Mouse (Mus musculus) liver, embryonic 11.5 days (tissue): Measurements from ENCODE around the gene Abhd17a. TPM values are rescaled to one million over a fixed set of nuclear protein-coding genes. Genes with fewer than 3 reads are reported as not detected.

Source experiments
- ATAC-seq: fragments of 200-750 bp; cut with Nextera tagmentation; replicated peaks from 2 replicates; pipeline ENCODE4 v1.8.0; 2017; ENCODE audit warnings: moderate number of reproducible peaks, mild to moderate bottlenecking, moderate TSS enrichment, moderate library complexity; ENCODE audit not compliant: low FRiP score
- DNase-seq: peaks from one replicate; pipeline ENCODE4 v3.0.0-alpha.2; 2017; ENCODE audit warnings: low spot score
- H3K27ac ChIP-seq: fragments of 300-500 bp; sonication (generic); 2 replicates; pipeline ENCODE4 v1.5.1; 2014; ENCODE audit warnings: mild to moderate bottlenecking, low read depth, low read length, control low read depth
- H3K27me3 ChIP-seq: fragments of 300-500 bp; sonication (generic); replicated peaks from 2 replicates; pipeline ENCODE4 v1.6.1; 2014; ENCODE audit warnings: low read length, mixed read lengths; ENCODE audit not compliant: control insufficient read depth, insufficient read depth
- H3K36me3 ChIP-seq: fragments of 300-500 bp; sonication (generic); 2 replicates; pipeline ENCODE4 v1.6.1; 2014; ENCODE audit warnings: mild to moderate bottlenecking, low read length, moderate library complexity, mixed read lengths; ENCODE audit not compliant: control insufficient read depth, insufficient read depth
- H3K4me1 ChIP-seq: fragments of 300-500 bp; sonication (generic); replicated peaks from 2 replicates; pipeline ENCODE4 v1.6.1; 2014; ENCODE audit warnings: low read length, mixed read lengths; ENCODE audit not compliant: control insufficient read depth, insufficient read depth
- H3K4me2 ChIP-seq: fragments of 300-500 bp; sonication (generic); 2 replicates; pipeline ENCODE4 v1.6.1; 2014; ENCODE audit warnings: mild to moderate bottlenecking, control low read depth, moderate library complexity
- H3K4me3 ChIP-seq: fragments of 300-500 bp; sonication (generic); 2 replicates; pipeline ENCODE4 v1.5.1; 2014; ENCODE audit warnings: low read depth, low read length, control low read depth
- H3K9ac ChIP-seq: fragments of 300-500 bp; sonication (generic); 2 replicates; pipeline ENCODE4 v1.6.1; 2014; ENCODE audit warnings: low read depth, low read length, control low read depth
- H3K9me3 ChIP-seq: fragments of 300-500 bp; sonication (generic); 2 replicates; pipeline ENCODE4 v1.6.1; 2016; ENCODE audit warnings: low read length, inconsistent platforms, mixed read lengths; ENCODE audit not compliant: control insufficient read depth
- WGBS: fragments of 180-500 bp; shearing (Covaris S2); extraction: QIAGEN DNeasy Blood & Tissue Kit; methylation state at CpG from one replicate; pipeline ENCODE4 v1.1.7; 2014; 5-methylcytosine and 5-hydroxymethylcytosine counted together
- polyA plus RNA-seq: library from polyadenylated mRNA; unstranded; fragments of >200 nt; fragmentation: Nextera tagmentation; extraction: Ambion mirVana; gene quantifications from 2 replicates; pipeline ENCODE4 v1.2.1, GENCODE M21; 2014

Abhd17a gene
- polyA plus RNA-seq, 1 experiment from 2014 or later, result 96.5 TPM

- Histone ChIP-seq H3K27ac (peak overlapping the region; percentile 87), H3K4me3 (peak overlapping the region; percentile 73), H3K36me3 (peaks cover 34% of the 10 kb centered on the region), H3K27me3 (no peaks in the 10 kb centered on the region), H3K4me2 (peak overlapping the region; percentile 73), H3K9ac (peak overlapping the region; percentile 49), H3K4me1 (peaks cover 32% of the 10 kb centered on the region), H3K9me3 (no peaks in the 10 kb centered on the region)
- 81% methylated on average over 2 of the region's 2 CpGs for WGBS
- ATAC-seq (no peak), DNase-seq (no peak)
Observed at GRCm38 (mm10) chr10:80604988-80605387, 14.8 kb upstream of the Abhd17a start.

- Histone ChIP-seq H3K27ac (peak overlapping the region; percentile 87), H3K4me3 (peak overlapping the region; percentile 73), H3K27me3 (no peaks in the 10 kb centered on the region), H3K9me3 (no peaks in the 10 kb centered on the region), H3K4me2 (peak overlapping the region; percentile 73), H3K4me1 (peaks cover 32% of the 10 kb centered on the region), H3K9ac (peak overlapping the region; percentile 49), H3K36me3 (peaks cover 31% of the 10 kb centered on the region)
- WGBS, result 66% methylated on average over 7 of the region's 7 CpGs
- DNase-seq, result no peak
- peak; percentile 77 for ATAC-seq
Observed at GRCm38 (mm10) chr10:80604001-80604509, 13.9 kb upstream of the Abhd17a start.

- H3K4me1 ChIP-seq, result peaks cover 36% of the 10 kb centered on the region
- peak overlapping the region; percentile 73 for H3K4me3 ChIP-seq
- WGBS, result 27% methylated on average over 7 of the region's 7 CpGs
- no peaks in the 10 kb centered on the region for H3K27me3 ChIP-seq
- DNase-seq (no peak), ATAC-seq (no peak)
- H3K9ac ChIP-seq, result peak overlapping the region; percentile 49
- peak overlapping the region; percentile 73 for H3K4me2 ChIP-seq
- H3K27ac ChIP-seq, result peak overlapping the region; percentile 87
- H3K36me3 ChIP-seq, result peaks cover 26% of the 10 kb centered on the region
- no peaks in the 10 kb centered on the region for H3K9me3 ChIP-seq
Observed at GRCm38 (mm10) chr10:80603364-80603763, 13.2 kb upstream of the Abhd17a start.

GRCm38 (mm10) chr10:80602698-80603325 is 12.7 kb upstream of the Abhd17a start, which contains the start of the genes Scamp4 and Adat3:
Gene Scamp4 (plus strand): TSS chr10:80602872.
Gene Adat3 (plus strand): TSS chr10:80602880.
- H3K9me3 ChIP-seq, result no peaks in the 10 kb centered on the region
- peaks cover 22% of the 10 kb centered on the region for H3K36me3 ChIP-seq
- under 1% methylated on average over 54 of the region's 54 CpGs for WGBS
- peak within 1 kb of the TSS; percentile 73 for H3K4me3 ChIP-seq
- peak within 1 kb of the TSS; percentile 49 for H3K9ac ChIP-seq
- DNase-seq (peak; percentile 98), ATAC-seq (peak; percentile 86)
- peak within 1 kb of the TSS; percentile 87 for H3K27ac ChIP-seq
- H3K27me3 ChIP-seq, result no peaks in the 10 kb centered on the region
- peak within 1 kb of the TSS; percentile 73 for H3K4me2 ChIP-seq
- H3K4me1 ChIP-seq, result peaks cover 40% of the 10 kb centered on the region

- H3K4me1 ChIP-seq, result peaks cover 19% of the 10 kb centered on the region
- no peak overlapping the region for H3K27ac ChIP-seq
- DNase-seq (no peak), ATAC-seq (no peak)
- no peaks in the 10 kb centered on the region for H3K9me3 ChIP-seq
- 48% methylated on average over 4 of the region's 4 CpGs for WGBS
- no peak overlapping the region for H3K4me3 ChIP-seq
- no peak overlapping the region for H3K9ac ChIP-seq
- H3K36me3 ChIP-seq, result no peaks in the 10 kb centered on the region
- no peaks in the 10 kb centered on the region for H3K27me3 ChIP-seq
- H3K4me2 ChIP-seq, result no peak overlapping the region
Observed at GRCm38 (mm10) chr10:80596318-80596717, 6.2 kb upstream of the Abhd17a start.

GRCm38 (mm10) chr10:80589127-80589878 is 838 bp downstream of the Abhd17a start:
- 14% methylated on average over 12 of the region's 12 CpGs for WGBS
- ATAC-seq (no peak), DNase-seq (no peak)
- Histone ChIP-seq H3K4me1 (peaks cover 26% of the 10 kb centered on the region), H3K9ac (peak overlapping the region; percentile 90), H3K36me3 (peaks cover 4% of the 10 kb centered on the region; the same call in 1 of the 2 replicates), H3K27ac (peak overlapping the region; percentile 64), H3K4me3 (peak overlapping the region; percentile 96), H3K4me2 (peak overlapping the region; percentile 98), H3K9me3 (no peaks in the 10 kb centered on the region), H3K27me3 (no peaks in the 10 kb centered on the region)

GRCm38 (mm10) chr10:80587305-80587657 is 2.9 kb downstream of the Abhd17a start:
- ATAC-seq (no peak), DNase-seq (no peak)
- H3K9me3 ChIP-seq, result no peaks in the 10 kb centered on the region
- peak overlapping the region; percentile 13; the same call in 1 of the 2 replicates for H3K27ac ChIP-seq
- H3K27me3 ChIP-seq, result no peaks in the 10 kb centered on the region
- H3K4me3 ChIP-seq, result no peak overlapping the region
- no peak overlapping the region for H3K9ac ChIP-seq
- H3K4me1 ChIP-seq, result peaks cover 26% of the 10 kb centered on the region
- H3K36me3 ChIP-seq, result peaks cover 11% of the 10 kb centered on the region
- WGBS, result 54% methylated on average over 4 of the region's 4 CpGs
- peak overlapping the region; percentile 19 for H3K4me2 ChIP-seq

GRCm38 (mm10) chr10:80586407-80587304 is 3.5 kb downstream of the Abhd17a start:
- ATAC-seq (no peak), DNase-seq (no peak)
- Histone ChIP-seq H3K9ac (0 out of 2 replicates have a peak overlapping the region, but pooled peaks have one; percentile 6), H3K27me3 (no peaks in the 10 kb centered on the region), H3K4me1 (peaks cover 26% of the 10 kb centered on the region), H3K4me3 (no peak overlapping the region), H3K36me3 (peaks cover 11% of the 10 kb centered on the region), H3K4me2 (peak overlapping the region; percentile 19), H3K27ac (peak overlapping the region; percentile 13), H3K9me3 (no peaks in the 10 kb centered on the region)
- 93% methylated on average over 48 of the region's 51 CpGs for WGBS
